Mouse (Mus musculus) MEL (cell line): ENCODE results near the gene H2-Ab1.

Experiments used
- CTCF ChIP-seq, 3 experiments: IDR thresholded peaks in 2 of 3; conservative IDR thresholded peaks in 1 of 3; 2 replicates each; pipeline ENCODE4 v1.5.1; 2011 to 2012; ENCODE audit warnings: low read length in 3 of 3, low read depth in 2 of 3, mild to moderate bottlenecking in 2 of 3, improper control_type of control experiment in 1 of 3, inconsistent platforms in 1 of 3, mixed read lengths in 1 of 3, moderate library complexity in 1 of 3; ENCODE audit not compliant: control insufficient read depth in 1 of 3, insufficient read depth in 1 of 3, poor library complexity in 1 of 3, severe bottlenecking in 1 of 3
- GABPA ChIP-seq: IDR thresholded peaks from 2 replicates; pipeline ENCODE4 v1.6.1; 2012; ENCODE audit warnings: low read depth, mild to moderate bottlenecking, inconsistent platforms, low read length, improper control_type of control experiment, moderate library complexity
- GATA1 ChIP-seq: IDR thresholded peaks from 2 replicates; pipeline ENCODE4 v1.6.1; 2011; ENCODE audit warnings: low read depth, low read length, improper control_type of control experiment
- MEF2A ChIP-seq: IDR thresholded peaks from 2 replicates; pipeline ENCODE4 v1.6.1; 2014; ENCODE audit warnings: low read depth, mild to moderate bottlenecking, inconsistent platforms, low read length, improper control_type of control experiment; ENCODE audit not compliant: poor library complexity, insufficient replicate concordance, severe bottlenecking; ENCODE audit errors: extremely low read depth
- MXI1 ChIP-seq: IDR thresholded peaks from 2 replicates; pipeline ENCODE4 v1.6.1; 2011; ENCODE audit warnings: mild to moderate bottlenecking, low read depth, low read length, improper control_type of control experiment
- POLR2A ChIP-seq, 2 experiments: IDR thresholded peaks; 2 replicates each; pipeline ENCODE4 v1.6.1; 2011 to 2012; ENCODE audit warnings: low read length in 2 of 2, mild to moderate bottlenecking in 2 of 2, control low read depth in 1 of 2, improper control_type of control experiment in 1 of 2, low read depth in 1 of 2, moderate library complexity in 1 of 2; ENCODE audit not compliant: control insufficient read depth in 1 of 2, insufficient read depth in 1 of 2, poor library complexity in 1 of 2
- POLR2AphosphoS2 ChIP-seq: IDR thresholded peaks from 2 replicates; pipeline ENCODE4 v1.6.1; 2011; ENCODE audit warnings: low read length, improper control_type of control experiment
- RAD21 ChIP-seq: IDR thresholded peaks from 2 replicates; pipeline ENCODE4 v1.6.1; 2011; ENCODE audit warnings: mild to moderate bottlenecking, low read depth, low read length, improper control_type of control experiment
- SMC3 ChIP-seq: IDR thresholded peaks from 2 replicates; pipeline ENCODE4 v1.6.1; 2011; ENCODE audit warnings: low read depth, low read length, improper control_type of control experiment
- TAL1 ChIP-seq: IDR thresholded peaks from 2 replicates; pipeline ENCODE4 v1.6.1; 2012; ENCODE audit warnings: mild to moderate bottlenecking, inconsistent platforms, low read length, moderate library complexity, mixed read lengths
- ZKSCAN1 ChIP-seq: IDR thresholded peaks from 2 replicates; pipeline ENCODE4 v1.6.1; 2012; ENCODE audit warnings: low read depth, mild to moderate bottlenecking, inconsistent platforms, low read length, improper control_type of control experiment, moderate library complexity

- TF ChIP-seq POLR2AphosphoS2 (no peak), SMC3 (no peak), CTCF (IDR thresholded peaks at IDR 0.05 in 2 of 3, conservative IDR thresholded peaks at IDR 0.05 in 1 of 3; ENCODE audit: control insufficient read depth in 1 of 3, insufficient read depth in 1 of 3, low read depth in 2 of 3, low read length in 3 of 3, poor library complexity in 1 of 3, severe bottlenecking in 1 of 3) (no peak), MXI1 (no peak), POLR2A (IDR thresholded peaks at IDR 0.05; ENCODE audit: control insufficient read depth in 1 of 2, insufficient read depth in 1 of 2, low read depth in 1 of 2, low read length in 2 of 2, poor library complexity in 1 of 2) (no peak), MEF2A (no peak), RAD21 (no peak), ZKSCAN1 (no peak), GATA1 (no peak), TAL1 (no peak), GABPA (no peak)
Measured at GRCm38 (mm10) chr17:34300071-34300470, 42.6 kb downstream of the H2-Ab1 start.
